Mouse (Mus musculus): ENCODE data around the gene Luzp1. TPM values are rescaled to one million over a fixed set of nuclear protein-coding genes. Genes with fewer than 3 reads are reported as not detected.

Luzp1 gene
- total and polyA plus RNA-seq, 2 experiments from 2014 or later = 22.6 to 91.1 TPM

- H3K9ac ChIP-seq (replicated peaks; ENCODE audit: low read depth, low read length) = no peak overlapping the region
- H3K4me1 ChIP-seq (ENCODE audit: control insufficient read depth, insufficient read depth) = peaks cover 11% of the 10 kb centered on the region
- TF ChIP-seq EP300 (IDR thresholded peaks at IDR 0.05; ENCODE audit: low read depth) = no peak
- H3K9me3 ChIP-seq (replicated peaks; ENCODE audit: control insufficient read depth, low read length) = no peaks in the 10 kb centered on the region
- WGBS = 29% methylated on average over 3 of the region's 3 CpGs
- H3K4me3 ChIP-seq (ENCODE audit: low read depth, low read length) = no peak overlapping the region
- no peaks in the 10 kb centered on the region for H3K27me3 ChIP-seq (ENCODE audit: control insufficient read depth, insufficient read depth, low read length)
- no peak overlapping the region for H3K27ac ChIP-seq (ENCODE audit: low read depth)
- no peak overlapping the region for H3K4me2 ChIP-seq (ENCODE audit: low read depth, low read length)
- DNase-seq (ENCODE audit: low spot score) (no peak), ATAC-seq (ENCODE audit: insufficient read depth, low read depth) (no peak)
- peaks cover 72% of the 10 kb centered on the region for H3K36me3 ChIP-seq (replicated peaks; ENCODE audit: control insufficient read depth, insufficient read depth, low read length)
Measured at GRCm38 (mm10) chr4:136546279-136547045, 76.9 kb downstream of the Luzp1 start.

- DNase-seq (ENCODE audit: low spot score) (no peak), ATAC-seq (ENCODE audit: insufficient read depth, low read depth) (no peak)
- no peaks in the 10 kb centered on the region for H3K9me3 ChIP-seq (replicated peaks; ENCODE audit: control insufficient read depth, low read length)
- H3K4me3 ChIP-seq (ENCODE audit: low read depth, low read length) = no peak overlapping the region
- H3K27ac ChIP-seq (ENCODE audit: low read depth) = 0 out of 2 replicates have a peak overlapping the region, but pooled peaks have one; percentile 13
- peaks cover 70% of the 10 kb centered on the region for H3K36me3 ChIP-seq (replicated peaks; ENCODE audit: control insufficient read depth, insufficient read depth, low read length)
- peaks cover 11% of the 10 kb centered on the region for H3K4me1 ChIP-seq (ENCODE audit: control insufficient read depth, insufficient read depth)
- H3K27me3 ChIP-seq (ENCODE audit: control insufficient read depth, insufficient read depth, low read length) = no peaks in the 10 kb centered on the region
- TF ChIP-seq CTCF (IDR thresholded peaks at IDR 0.05; ENCODE audit: low read depth) (no peak), EP300 (IDR thresholded peaks at IDR 0.05; ENCODE audit: low read depth) (no peak)
- H3K9ac ChIP-seq (replicated peaks; ENCODE audit: low read depth, low read length) = no peak overlapping the region
- WGBS = 69% methylated on average over 1 of the region's 1 CpGs
- no peak overlapping the region for H3K4me2 ChIP-seq (ENCODE audit: low read depth, low read length)
Measured at GRCm38 (mm10) chr4:136547721-136548120, 78.2 kb downstream of the Luzp1 start.

DNA sequence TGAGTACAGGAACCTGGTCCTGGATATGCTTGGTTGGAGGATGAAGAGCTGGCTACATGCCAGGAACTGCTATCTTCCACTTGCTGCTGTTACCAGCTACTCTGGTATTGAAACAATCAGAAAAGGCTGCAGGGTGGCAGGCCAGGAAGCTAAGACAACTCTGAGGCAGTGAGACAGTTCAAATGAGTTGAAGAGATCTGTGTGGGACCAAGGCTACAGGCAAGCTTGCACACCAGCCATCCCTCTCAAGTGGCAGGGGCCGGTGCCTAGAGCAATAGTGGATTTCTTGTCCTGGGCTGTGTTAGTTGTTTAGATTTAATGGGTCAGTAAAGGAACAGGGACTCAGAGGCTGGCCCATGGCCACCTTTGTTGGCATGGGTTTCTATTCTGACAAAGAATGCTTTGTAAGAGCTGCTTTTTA lies 78.8 kb downstream of the Luzp1 start:
- ATAC-seq (ENCODE audit: insufficient read depth, low read depth) (no peak), DNase-seq (ENCODE audit: low spot score) (peak; percentile 60)
- Histone ChIP-seq H3K9ac (replicated peaks; ENCODE audit: low read depth, low read length) (0 out of 2 replicates have a peak overlapping the region, but pooled peaks have one; percentile 7), H3K4me3 (ENCODE audit: low read depth, low read length) (no peak overlapping the region), H3K4me2 (ENCODE audit: low read depth, low read length) (no peak overlapping the region), H3K27me3 (ENCODE audit: control insufficient read depth, insufficient read depth, low read length) (no peaks in the 10 kb centered on the region), H3K27ac (ENCODE audit: low read depth) (peak overlapping the region; percentile 13), H3K9me3 (replicated peaks; ENCODE audit: control insufficient read depth, low read length) (no peaks in the 10 kb centered on the region), H3K36me3 (replicated peaks; ENCODE audit: control insufficient read depth, insufficient read depth, low read length) (peaks cover 70% of the 10 kb centered on the region), H3K4me1 (ENCODE audit: control insufficient read depth, insufficient read depth) (peaks cover 11% of the 10 kb centered on the region)
- WGBS = 44% methylated on average over 1 of the region's 1 CpGs
- TF ChIP-seq EP300 (IDR thresholded peaks at IDR 0.05; ENCODE audit: low read depth) (no peak), CTCF (IDR thresholded peaks at IDR 0.05; ENCODE audit: low read depth) (no peak)

DNA sequence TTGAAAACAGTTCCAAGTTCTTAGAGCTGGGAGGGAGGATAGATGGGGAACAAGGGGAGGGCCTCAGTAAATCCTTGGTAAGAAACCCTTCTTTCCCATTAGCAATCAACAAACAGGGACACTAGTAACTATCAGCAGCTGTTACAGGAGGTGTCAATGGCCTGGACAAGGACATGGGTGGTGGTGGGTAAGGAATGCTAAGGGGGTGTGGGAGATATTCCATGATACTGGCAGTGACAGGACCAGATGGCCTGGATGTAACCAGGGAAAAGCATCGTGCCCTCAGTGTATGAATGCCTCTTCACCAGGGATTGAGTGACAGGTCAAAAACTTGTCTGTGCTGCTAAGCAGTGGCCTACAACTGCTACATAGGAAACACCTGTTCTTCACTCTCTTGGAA lies 83.5 kb downstream of the Luzp1 start:
- no peak for DNase-seq (ENCODE audit: low spot score)
- Histone ChIP-seq H3K4me2 (ENCODE audit: low read depth, low read length) (no peak overlapping the region), H3K9ac (replicated peaks; ENCODE audit: low read depth, low read length) (no peak overlapping the region), H3K27ac (ENCODE audit: low read depth) (no peak overlapping the region), H3K4me1 (ENCODE audit: control insufficient read depth, insufficient read depth) (peaks cover 11% of the 10 kb centered on the region), H3K27me3 (ENCODE audit: control insufficient read depth, insufficient read depth, low read length) (no peaks in the 10 kb centered on the region), H3K4me3 (ENCODE audit: low read depth, low read length) (no peak overlapping the region), H3K36me3 (replicated peaks; ENCODE audit: control insufficient read depth, insufficient read depth, low read length) (peaks cover 79% of the 10 kb centered on the region), H3K9me3 (replicated peaks; ENCODE audit: control insufficient read depth, low read length) (no peaks in the 10 kb centered on the region)
- WGBS = 38% methylated on average over 1 of the region's 1 CpGs
- TF ChIP-seq CTCF (IDR thresholded peaks at IDR 0.05; ENCODE audit: low read depth) = no peak
- TF ChIP-seq EP300 (IDR thresholded peaks at IDR 0.05; ENCODE audit: low read depth) = no peak
- no peak for ATAC-seq (ENCODE audit: insufficient read depth, low read depth)

GRCm38 (mm10) chr4:136557638-136558037 lies 88.1 kb downstream of the Luzp1 start:
- Histone ChIP-seq H3K4me1 (ENCODE audit: control insufficient read depth, insufficient read depth) (no peaks in the 10 kb centered on the region), H3K4me3 (ENCODE audit: low read depth, low read length) (no peak overlapping the region), H3K9ac (replicated peaks; ENCODE audit: low read depth, low read length) (no peak overlapping the region), H3K4me2 (ENCODE audit: low read depth, low read length) (no peak overlapping the region), H3K36me3 (replicated peaks; ENCODE audit: control insufficient read depth, insufficient read depth, low read length) (peaks cover 83% of the 10 kb centered on the region), H3K27me3 (ENCODE audit: control insufficient read depth, insufficient read depth, low read length) (no peaks in the 10 kb centered on the region), H3K27ac (ENCODE audit: low read depth) (no peak overlapping the region), H3K9me3 (replicated peaks; ENCODE audit: control insufficient read depth, low read length) (no peaks in the 10 kb centered on the region)
- DNase-seq (ENCODE audit: low spot score) (no peak), ATAC-seq (ENCODE audit: insufficient read depth, low read depth) (no peak)
- 77% methylated on average over 2 of the region's 2 CpGs for WGBS
- no peak for TF ChIP-seq EP300 (IDR thresholded peaks at IDR 0.05; ENCODE audit: low read depth)
- no peak for TF ChIP-seq CTCF (IDR thresholded peaks at IDR 0.05; ENCODE audit: low read depth)

- no peak overlapping the region for H3K9ac ChIP-seq (replicated peaks; ENCODE audit: low read depth, low read length)
- H3K27me3 ChIP-seq (ENCODE audit: control insufficient read depth, insufficient read depth, low read length) = no peaks in the 10 kb centered on the region
- H3K27ac ChIP-seq (ENCODE audit: low read depth) = no peak overlapping the region
- ATAC-seq (ENCODE audit: insufficient read depth, low read depth) (no peak), DNase-seq (ENCODE audit: low spot score) (no peak)
- TF ChIP-seq EP300 (IDR thresholded peaks at IDR 0.05; ENCODE audit: low read depth) (no peak), CTCF (IDR thresholded peaks at IDR 0.05; ENCODE audit: low read depth) (no peak)
- no peak overlapping the region for H3K4me3 ChIP-seq (ENCODE audit: low read depth, low read length)
- H3K36me3 ChIP-seq (replicated peaks; ENCODE audit: control insufficient read depth, insufficient read depth, low read length) = peaks cover 83% of the 10 kb centered on the region
- no peak overlapping the region for H3K4me2 ChIP-seq (ENCODE audit: low read depth, low read length)
- no peaks in the 10 kb centered on the region for H3K4me1 ChIP-seq (ENCODE audit: control insufficient read depth, insufficient read depth)
- WGBS = 79% methylated on average over 2 of the region's 2 CpGs
- no peaks in the 10 kb centered on the region for H3K9me3 ChIP-seq (replicated peaks; ENCODE audit: control insufficient read depth, low read length)
Measured at GRCm38 (mm10) chr4:136559690-136560089, 90.1 kb downstream of the Luzp1 start.
